Mouse (Mus musculus): ENCODE results near the gene Wee1. TPM values are rescaled to one million over a fixed set of nuclear protein-coding genes. Genes with fewer than 3 reads are reported as not detected.
"Not testable (repeated sequence)": the region's sequence is repeated elsewhere in the genome, so short reads cannot be mapped to it uniquely, and the experiment has no call there.

Gene Wee1
- polyA plus RNA-seq, 1 experiment = 8.3 TPM

GRCm38 (mm10) chr7:110096332-110096731 is 25.5 kb upstream of the Wee1 start:
- H3K4me1 ChIP-seq (ENCODE audit: control insufficient read depth, insufficient read depth, insufficient read length, low read length) = peaks cover 15% of the 10 kb centered on the region; the same call in 1 of the 2 replicates
- TF ChIP-seq POLR2A (IDR thresholded peaks at IDR 0.05; ENCODE audit: low read depth, low read length) (no peak), CTCF (IDR thresholded peaks at IDR 0.05; ENCODE audit: extremely low read depth, insufficient read length, insufficient replicate concordance, low read depth, low read length) (no peak)
- H3K36me3 ChIP-seq (ENCODE audit: control insufficient read depth, insufficient read depth, low read length) = peaks cover 25% of the 10 kb centered on the region
- H3K4me3 ChIP-seq (ENCODE audit: low read depth, low read length) = no peak overlapping the region
- WGBS = 51% methylated on average over 4 of the region's 4 CpGs
- no peaks in the 10 kb centered on the region for H3K27me3 ChIP-seq (ENCODE audit: control insufficient read depth, insufficient read depth, low read length)
- no peak overlapping the region for H3K27ac ChIP-seq (ENCODE audit: insufficient read depth, low read depth, low read length)

GRCm38 (mm10) chr7:110097106-110097793 is 24.6 kb upstream of the Wee1 start:
- Histone ChIP-seq H3K4me1 (ENCODE audit: control insufficient read depth, insufficient read depth, insufficient read length, low read length) (peaks cover 15% of the 10 kb centered on the region; the same call in 1 of the 2 replicates), H3K4me3 (ENCODE audit: low read depth, low read length) (no peak overlapping the region), H3K27ac (ENCODE audit: insufficient read depth, low read depth, low read length) (peak overlapping the region; percentile 80), H3K36me3 (ENCODE audit: control insufficient read depth, insufficient read depth, low read length) (peaks cover 19% of the 10 kb centered on the region), H3K27me3 (ENCODE audit: control insufficient read depth, insufficient read depth, low read length) (no peaks in the 10 kb centered on the region)
- no peak for TF ChIP-seq POLR2A (IDR thresholded peaks at IDR 0.05; ENCODE audit: low read depth, low read length)
- no peak for TF ChIP-seq CTCF (IDR thresholded peaks at IDR 0.05; ENCODE audit: extremely low read depth, insufficient read length, insufficient replicate concordance, low read depth, low read length)
- 16% methylated on average over 7 of the region's 7 CpGs for WGBS

GRCm38 (mm10) chr7:110100854-110101253 is 21.0 kb upstream of the Wee1 start:
- no peak overlapping the region for H3K4me3 ChIP-seq (ENCODE audit: low read depth, low read length)
- no peaks in the 10 kb centered on the region for H3K27me3 ChIP-seq (ENCODE audit: control insufficient read depth, insufficient read depth, low read length)
- no peak overlapping the region for H3K27ac ChIP-seq (ENCODE audit: insufficient read depth, low read depth, low read length)
- H3K4me1 ChIP-seq (ENCODE audit: control insufficient read depth, insufficient read depth, insufficient read length, low read length) = peaks cover 14% of the 10 kb centered on the region; the same call in 1 of the 2 replicates
- H3K36me3 ChIP-seq (ENCODE audit: control insufficient read depth, insufficient read depth, low read length) = 0 out of 2 replicates have a peak, but pooled peaks cover 2% of the 10 kb centered on the region
- TF ChIP-seq CTCF (IDR thresholded peaks at IDR 0.05; ENCODE audit: extremely low read depth, insufficient read length, insufficient replicate concordance, low read depth, low read length) (no peak), POLR2A (IDR thresholded peaks at IDR 0.05; ENCODE audit: low read depth, low read length) (no peak)
- 39% methylated on average over 6 of the region's 6 CpGs for WGBS

- 75% methylated on average over 5 of the region's 5 CpGs for WGBS
- no peak for TF ChIP-seq POLR2A (IDR thresholded peaks at IDR 0.05; ENCODE audit: low read depth, low read length)
- no peak for TF ChIP-seq CTCF (IDR thresholded peaks at IDR 0.05; ENCODE audit: extremely low read depth, insufficient read length, insufficient replicate concordance, low read depth, low read length)
- H3K27me3 ChIP-seq (ENCODE audit: control insufficient read depth, insufficient read depth, low read length) = no peaks in the 10 kb centered on the region
- no peak overlapping the region for H3K4me3 ChIP-seq (ENCODE audit: low read depth, low read length)
- 0 out of 2 replicates have a peak, but pooled peaks cover 1% of the 10 kb centered on the region for H3K36me3 ChIP-seq (ENCODE audit: control insufficient read depth, insufficient read depth, low read length)
- H3K27ac ChIP-seq (ENCODE audit: insufficient read depth, low read depth, low read length) = no peak overlapping the region
- H3K4me1 ChIP-seq (ENCODE audit: control insufficient read depth, insufficient read depth, insufficient read length, low read length) = peaks cover 14% of the 10 kb centered on the region; the same call in 1 of the 2 replicates
Measured at GRCm38 (mm10) chr7:110101266-110101665, 20.6 kb upstream of the Wee1 start.

- Histone ChIP-seq H3K27me3 (ENCODE audit: control insufficient read depth, insufficient read depth, low read length) (no peaks in the 10 kb centered on the region), H3K4me3 (ENCODE audit: low read depth, low read length) (no peak overlapping the region), H3K27ac (ENCODE audit: insufficient read depth, low read depth, low read length) (no peak overlapping the region), H3K4me1 (ENCODE audit: control insufficient read depth, insufficient read depth, insufficient read length, low read length) (peaks cover 7% of the 10 kb centered on the region; the same call in 1 of the 2 replicates), H3K36me3 (ENCODE audit: control insufficient read depth, insufficient read depth, low read length) (no peaks in the 10 kb centered on the region)
- TF ChIP-seq POLR2A (IDR thresholded peaks at IDR 0.05; ENCODE audit: low read depth, low read length) (no peak), CTCF (IDR thresholded peaks at IDR 0.05; ENCODE audit: extremely low read depth, insufficient read length, insufficient replicate concordance, low read depth, low read length) (no peak)
- WGBS = 72% methylated on average over 5 of the region's 5 CpGs
Measured at GRCm38 (mm10) chr7:110105041-110105440, 16.8 kb upstream of the Wee1 start.

- Histone ChIP-seq H3K4me3 (ENCODE audit: low read depth, low read length) (no peak overlapping the region), H3K27me3 (ENCODE audit: control insufficient read depth, insufficient read depth, low read length) (no peaks in the 10 kb centered on the region), H3K36me3 (ENCODE audit: control insufficient read depth, insufficient read depth, low read length) (no peaks in the 10 kb centered on the region), H3K4me1 (ENCODE audit: control insufficient read depth, insufficient read depth, insufficient read length, low read length) (peaks cover 7% of the 10 kb centered on the region; the same call in 1 of the 2 replicates), H3K27ac (ENCODE audit: insufficient read depth, low read depth, low read length) (no peak overlapping the region)
- 39% methylated on average over 3 of the region's 3 CpGs for WGBS
- TF ChIP-seq CTCF (IDR thresholded peaks at IDR 0.05; ENCODE audit: extremely low read depth, insufficient read length, insufficient replicate concordance, low read depth, low read length) (no peak), POLR2A (IDR thresholded peaks at IDR 0.05; ENCODE audit: low read depth, low read length) (no peak)
Measured at GRCm38 (mm10) chr7:110106633-110107032, 15.2 kb upstream of the Wee1 start.

- not testable (repeated sequence) for H3K27me3 ChIP-seq (ENCODE audit: control insufficient read depth, insufficient read depth, low read length); H3K4me3 ChIP-seq (ENCODE audit: low read depth, low read length); H3K4me1 ChIP-seq (ENCODE audit: control insufficient read depth, insufficient read depth, insufficient read length, low read length); H3K27ac ChIP-seq (ENCODE audit: insufficient read depth, low read depth, low read length); H3K36me3 ChIP-seq (ENCODE audit: control insufficient read depth, insufficient read depth, low read length)
- WGBS = 75% methylated on average over 3 of the region's 3 CpGs
Measured at GRCm38 (mm10) chr7:110108524-110108923, 13.3 kb upstream of the Wee1 start.

All from small intestine, adult 2 months (tissue).